Mouse (Mus musculus): ENCODE measurements around the gene Fa2h.

Gene Fa2h

GRCm38 (mm10) chr8:111299363-111299820, 94.2 kb downstream of the Fa2h start:
- peak; percentile 35 for DNase-seq

GRCm38 (mm10) chr8:111298011-111298410, 95.6 kb downstream of the Fa2h start:
- DNase-seq, result no peak
